Mouse (Mus musculus) gastrocnemius, postnatal 14 days (tissue): ENCODE measurements around the gene Ifnar1. TPM values are rescaled to one million over a fixed set of nuclear protein-coding genes. Genes with fewer than 3 reads are reported as not detected.
A peak's percentile ranks its signal among the peaks of the same experiment; 100 is the strongest.
"Not testable (repeated sequence)": the region's sequence is repeated elsewhere in the genome, so short reads cannot be mapped to it uniquely, and the experiment has no call there.

ENCODE experiments used
- DNase-seq: peaks from one replicate; pipeline ENCODE4 v3.0.0; 2021; ENCODE audit warnings: mixed read lengths
- intact Hi-C: fragments of 180-260 bp; cut with DNase I; formaldehyde crosslinking; loops from one replicate; pipeline ENCODE4 v1.15.1; 2025; ENCODE audit warnings: low total_unique reads
- long read RNA-seq, 2 experiments: library from polyadenylated mRNA; stranded (forward); transcript quantifications; one replicate each; pipeline ENCODE4 v2.0.0; 2021
- total RNA-seq, 2 experiments: library from RNA; stranded (reverse); gene quantifications; 2 replicates each; pipeline ENCODE4 v1.2.3; 2021

The Ifnar1 gene
- total RNA-seq = 10 to 100 TPM; 26.1 to 28.7 TPM
- long read RNA-seq, experiment 1, transcript Ifnar1-201 (11 exons, 3,909 nt) = major isoform, 10 of 17 reads
- long read RNA-seq, experiment 1, partial matches to known transcripts = 2 of 17 reads
- long read RNA-seq, experiment 1, other reads (novel, unspliced or antisense) = 4 of 17 reads
- long read RNA-seq, experiment 2, transcript Ifnar1-201 (11 exons, 3,909 nt) = major isoform, 21 of 28 reads
- long read RNA-seq, experiment 2, partial matches to known transcripts = 3 of 28 reads
- long read RNA-seq, experiment 2, other reads (novel, unspliced or antisense) = 3 of 28 reads

GRCm38 (mm10) chr16:91484808-91485700 is at the start of gene Ifnar1:
Gene Ifnar1 (plus strand): TSS chr16:91485238.
- intact Hi-C loops = no loop called here
- DNase-seq = peak; percentile 100

DNA sequence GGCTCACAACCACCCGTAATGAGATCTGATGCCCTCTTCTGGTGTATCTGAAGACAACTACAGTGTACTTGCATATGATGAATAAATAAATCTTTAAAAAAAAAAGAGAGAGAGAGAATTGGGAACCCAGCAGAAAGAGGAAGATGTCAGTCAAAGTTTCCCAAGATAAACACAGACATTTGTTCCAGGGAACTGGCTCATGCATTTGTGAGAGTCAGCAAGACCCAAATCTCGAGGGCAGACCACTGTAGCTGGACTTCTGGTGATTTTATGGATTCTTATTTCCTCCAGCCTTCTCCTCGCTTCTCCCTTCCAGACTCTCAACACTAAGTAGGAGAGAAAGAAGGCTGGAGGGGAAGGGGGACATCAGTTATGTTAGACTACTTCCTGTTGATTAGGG is 47.0 kb upstream of the Ifnar1 start:
- DNase-seq = no peak
- intact Hi-C loops = no loop called here

DNA sequence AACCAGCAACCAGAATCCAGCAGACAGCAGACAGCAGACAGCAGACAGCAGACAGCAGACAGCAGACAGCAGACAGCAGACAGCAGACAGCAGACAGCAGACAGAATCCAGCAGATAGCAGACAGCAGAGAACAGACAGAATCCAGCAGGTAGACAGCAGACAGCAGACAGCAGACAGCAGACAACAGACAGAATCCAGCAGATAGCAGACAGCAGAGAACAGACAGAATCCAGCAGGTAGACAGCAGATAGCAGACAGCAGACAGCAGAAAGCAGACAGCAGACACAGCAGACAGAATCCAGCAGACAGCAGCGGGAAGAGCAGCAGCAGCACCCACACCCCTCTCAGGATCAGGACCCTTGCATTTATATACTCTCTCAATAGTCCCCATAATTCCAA is 46.4 kb upstream of the Ifnar1 start:
- DNase-seq, intact Hi-C loops: not testable (repeated sequence)

- peak; percentile 61 for DNase-seq
- intact Hi-C loops = loop anchor here (10.0 kb wide), 1 partner anchor 67 kb away; the partner anchor contains the start of gene Ifnar2
These were observed 43.7 kb upstream of the Ifnar1 start for GRCm38 (mm10) chr16:91441366-91441765.

GRCm38 (mm10) chr16:91441811-91442240 is 43.2 kb upstream of the Ifnar1 start:
- no peak for DNase-seq
- intact Hi-C loops = loop anchor here (10.0 kb wide), 1 partner anchor 67 kb away; the partner anchor contains the start of gene Ifnar2

DNA sequence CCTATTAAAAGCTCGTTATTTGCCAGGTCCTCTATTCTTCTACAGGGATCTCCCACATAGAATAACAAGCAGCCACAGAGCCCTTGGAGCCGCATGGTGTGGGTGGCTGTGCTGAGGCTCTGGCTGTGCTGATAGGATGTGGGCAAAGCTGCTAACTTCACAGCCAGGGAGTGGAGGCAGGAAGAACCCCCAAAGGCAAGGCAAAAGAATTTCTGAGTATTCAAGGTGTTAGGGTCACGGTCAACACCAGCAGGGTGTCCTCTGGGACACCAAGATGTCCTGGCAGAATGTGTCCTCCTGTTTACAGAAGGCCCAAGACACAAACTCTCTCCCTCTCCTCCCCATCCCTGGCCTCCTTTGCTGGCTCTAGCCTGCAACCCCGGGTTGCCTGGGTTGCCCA is 42.6 kb upstream of the Ifnar1 start:
- DNase-seq = no peak
- intact Hi-C loops = loop anchor here (10.0 kb wide), 1 partner anchor 68 kb away; the partner anchor contains the start of gene Ifnar2

DNA sequence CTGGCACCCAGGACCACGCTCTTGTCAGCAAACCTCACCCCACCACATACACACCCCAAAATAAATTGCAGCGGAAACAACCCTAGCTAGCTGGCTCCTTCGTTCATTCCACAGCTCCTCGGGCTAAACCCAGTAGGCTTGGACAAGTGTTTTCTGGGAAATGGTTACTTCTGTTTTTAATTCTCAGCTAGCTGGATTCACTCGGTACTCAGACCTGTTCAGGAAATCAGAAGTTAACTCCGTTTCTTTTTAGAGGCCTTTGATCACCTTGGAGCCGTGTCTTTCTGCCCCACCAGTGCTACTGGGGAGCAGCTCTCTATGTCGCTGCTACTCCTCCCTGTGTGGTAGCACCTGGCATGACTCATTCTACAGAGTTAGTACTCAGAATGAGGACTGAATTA is 41.8 kb upstream of the Ifnar1 start:
- no peak for DNase-seq
- intact Hi-C loops = loop anchor here (10.0 kb wide), 1 partner anchor 68 kb away; the partner anchor contains the start of gene Ifnar2

GRCm38 (mm10) chr16:91444847-91445246 is 40.2 kb upstream of the Ifnar1 start:
- DNase-seq = no peak
- intact Hi-C loops = loop anchor here (10.0 kb wide), 1 partner anchor 70 kb away; the partner anchor contains the start of gene Ifnar2

GRCm38 (mm10) chr16:91445566-91445965 is 39.5 kb upstream of the Ifnar1 start:
- intact Hi-C loops = loop anchor here (10.0 kb wide), 1 partner anchor 71 kb away; the partner anchor contains the start of gene Ifnar2
- DNase-seq = no peak

GRCm38 (mm10) chr16:91446778-91447511 is 38.1 kb upstream of the Ifnar1 start:
- no peak for DNase-seq
- intact Hi-C loops = loop anchor here (10.0 kb wide), 1 partner anchor 72 kb away; the partner anchor contains the start of gene Ifnar2

DNA sequence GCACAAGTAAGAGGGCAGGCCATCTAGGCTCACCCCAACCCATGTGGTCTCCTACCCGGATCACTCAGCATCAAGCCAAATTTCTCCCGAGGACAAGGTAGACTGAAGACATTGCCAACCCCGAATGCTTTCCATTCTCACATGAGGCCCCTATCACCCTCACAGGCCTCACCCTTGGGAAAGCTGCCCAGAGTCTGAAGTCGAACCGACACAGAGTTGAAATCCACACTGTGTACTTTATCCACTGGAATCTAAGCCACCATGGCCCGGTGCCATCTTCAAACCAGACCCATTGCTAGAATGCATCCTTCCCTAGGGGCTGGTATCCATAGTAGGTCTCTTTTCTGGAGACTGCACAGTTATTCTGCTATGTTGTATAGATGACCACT is 37.5 kb upstream of the Ifnar1 start:
- intact Hi-C loops = loop anchor here (10.0 kb wide), 1 partner anchor 73 kb away; the partner anchor contains the start of gene Ifnar2
- DNase-seq = no peak

DNA sequence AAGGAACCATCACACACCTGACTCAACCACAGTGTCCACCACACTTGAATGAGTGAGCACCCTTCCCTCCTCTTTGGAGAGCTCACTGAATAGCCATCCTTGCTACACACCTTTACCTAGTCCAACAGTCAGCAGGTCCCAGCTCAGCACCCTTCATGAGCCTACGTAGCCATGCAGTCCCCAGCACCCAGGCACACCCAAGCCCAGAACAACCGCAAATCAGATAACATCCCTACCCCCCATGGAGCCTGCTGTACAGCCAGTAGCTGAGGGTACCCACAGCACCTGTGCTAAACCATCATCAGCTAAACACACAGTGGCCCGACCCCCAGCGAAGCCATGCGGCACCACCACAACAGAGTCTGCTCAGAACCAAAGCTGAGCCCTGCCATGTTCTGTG is 37.0 kb upstream of the Ifnar1 start:
- intact Hi-C loops = loop anchor here (10.0 kb wide), 1 partner anchor 73 kb away; the partner anchor contains the start of gene Ifnar2
- DNase-seq = no peak

DNA sequence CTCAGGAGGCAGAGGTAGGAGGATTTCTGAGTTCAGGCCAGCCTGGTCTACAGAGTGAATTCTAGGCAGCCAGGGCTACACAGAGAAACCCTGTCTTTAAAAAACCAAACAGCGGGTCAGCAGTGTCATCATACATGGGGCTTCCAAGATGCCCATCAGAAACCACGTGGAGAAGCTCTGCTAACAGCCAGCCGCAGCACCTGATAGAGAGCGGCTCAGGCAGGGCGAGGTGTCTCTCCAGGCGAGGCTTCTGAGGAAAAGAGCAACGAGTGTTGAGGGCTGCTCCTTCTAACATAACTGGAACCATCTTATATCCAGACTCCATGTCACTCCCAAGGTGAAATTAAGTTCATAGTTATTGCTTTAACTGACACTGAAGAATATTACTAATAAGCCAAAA is 36.1 kb upstream of the Ifnar1 start:
- intact Hi-C loops = loop anchor here (10.0 kb wide), 1 partner anchor 74 kb away; the partner anchor contains the start of gene Ifnar2

GRCm38 (mm10) chr16:91450137-91451064 is 34.6 kb upstream of the Ifnar1 start:
- intact Hi-C loops = no loop called here
- DNase-seq = no peak

More for the DNA sequence above, 36.1 kb upstream of the Ifnar1 start:
- DNase-seq = no peak

- intact Hi-C loops = no loop called here
- no peak for DNase-seq
These were observed 33.1 kb upstream of the Ifnar1 start for GRCm38 (mm10) chr16:91451949-91452348.

DNA sequence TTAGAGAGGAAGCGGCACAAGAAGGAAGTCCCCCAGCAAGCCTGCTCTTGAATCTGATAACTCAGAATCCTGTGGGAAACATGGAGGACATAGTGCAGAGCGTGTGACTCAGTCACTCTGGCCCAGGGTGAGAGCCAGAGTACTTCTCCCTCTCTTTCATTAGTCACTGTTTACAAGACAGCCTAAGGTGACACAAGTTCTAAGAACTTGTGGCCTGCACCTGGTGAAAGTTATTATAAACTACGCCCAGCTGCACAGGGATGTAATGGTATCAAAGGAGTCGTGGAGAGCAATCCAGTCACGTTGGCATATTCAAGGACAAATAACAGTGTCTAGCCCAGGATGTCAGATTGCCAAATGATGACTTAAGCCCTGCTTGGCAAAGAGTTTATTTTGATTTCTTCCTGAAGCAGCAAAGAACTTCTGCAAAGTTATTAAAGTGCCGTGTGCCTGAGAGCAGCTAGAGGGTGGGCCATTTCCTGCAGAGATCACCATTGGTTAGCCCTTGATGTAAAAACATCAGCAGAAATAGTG is 32.6 kb upstream of the Ifnar1 start:
- intact Hi-C loops = no loop called here
- DNase-seq = no peak

- no peak for DNase-seq
- intact Hi-C loops = no loop called here
These were observed 29.2 kb upstream of the Ifnar1 start for GRCm38 (mm10) chr16:91455868-91456267.

DNA sequence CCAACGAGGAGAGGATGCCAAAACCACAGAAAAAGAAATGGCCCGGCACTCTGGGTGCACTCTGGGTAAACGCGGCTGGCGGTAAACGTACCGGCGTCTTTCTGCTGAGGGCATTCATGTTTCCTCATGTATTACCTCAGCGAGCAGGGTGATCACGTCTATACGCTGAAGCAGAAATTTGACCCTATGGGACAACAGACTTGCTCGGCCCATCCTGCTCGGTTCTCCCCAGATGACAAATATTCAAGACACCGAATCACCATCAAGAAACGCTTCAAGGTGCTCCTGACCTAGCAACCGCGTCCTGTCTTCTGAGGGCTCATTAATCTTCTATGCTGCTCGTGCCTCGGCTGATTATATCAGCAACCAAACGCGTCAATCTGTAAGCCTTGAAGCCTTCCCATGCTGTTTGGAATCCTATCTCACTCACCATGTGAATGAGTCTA is 26.7 kb upstream of the Ifnar1 start:
- DNase-seq = no peak
- intact Hi-C loops = no loop called here
